In genomic region chr10:86359699-86360098, GRCm38 (mm10) we compare ENCODE assay signal across 10 mouse cellular contexts. TPM values are rescaled to one million over a fixed set of nuclear protein-coding genes. Genes with fewer than 3 reads are reported as not detected.
DNase-seq lines count a peak whose midpoint lies in the region; ATAC-seq and TF ChIP-seq lines count a peak whose summit lies in the region.
"Had no signal": no experiment of that assay in that cellular context is flagged by ENCODE, and none has a peak within 500 bp of the region (broad histone marks: within the 10 kb centered on the region; RNA-seq: fewer than 3 reads in every experiment).

No protein-coding gene starts in this region.

- peaks cover 21% of the 10 kb centered on the region for H3K4me1 ChIP-seq in heart, embryonic 12.5 days (replicated peaks)
- peaks cover 11% of the 10 kb centered on the region; the same call in 1 of the 2 replicates for H3K4me1 ChIP-seq in cerebellum, adult 2 months (ENCODE audit: control insufficient read depth, insufficient read depth, low read length)
- peaks cover 20% of the 10 kb centered on the region for H3K4me1 ChIP-seq in limb, embryonic 12.5 days (replicated peaks)
- H3K4me1 ChIP-seq: midbrain, embryonic 12.5 days had no signal

- no peak overlapping the region for H3K9ac ChIP-seq in heart, embryonic 12.5 days
- no peak overlapping the region for H3K9ac ChIP-seq in limb, embryonic 12.5 days (replicated peaks)
- H3K9ac ChIP-seq: midbrain, embryonic 12.5 days had no signal

- TF ChIP-seq POLR2A in cerebellum, adult 2 months (IDR thresholded peaks at IDR 0.05; ENCODE audit: borderline replicate concordance, insufficient read depth, low read length): no peak

- ATAC-seq in heart, embryonic 12.5 days (ENCODE audit: insufficient number of reproducible peaks, low FRiP score): 0 out of 2 replicates have a peak, but pooled peaks have one; percentile 16
- no peak for ATAC-seq in limb, embryonic 12.5 days (ENCODE audit: insufficient number of reproducible peaks, insufficient read depth, low FRiP score, low TSS enrichment, low read depth)
- ATAC-seq in megakaryocyte-erythroid progenitor cell, adult 5-6 weeks (replicated peaks; ENCODE audit: low FRiP score, low TSS enrichment, poor library complexity, severe bottlenecking): no peak

- no peaks in the 10 kb centered on the region; the same call in 1 of the 2 replicates for H3K27me3 ChIP-seq in heart, embryonic 12.5 days (replicated peaks)
- H3K27me3 ChIP-seq in cerebellum, adult 2 months (ENCODE audit: control insufficient read depth, insufficient read depth, low read length): no peaks in the 10 kb centered on the region
- no peaks in the 10 kb centered on the region; the same call in 1 of the 2 replicates for H3K27me3 ChIP-seq in limb, embryonic 12.5 days
- H3K27me3 ChIP-seq: midbrain, embryonic 12.5 days had no signal

- H3K27ac ChIP-seq in heart, embryonic 12.5 days (ENCODE audit: poor library complexity, severe bottlenecking): no peak overlapping the region
- H3K27ac ChIP-seq in cerebellum, adult 2 months (ENCODE audit: insufficient read depth, low read length): no peak overlapping the region; the same call in 1 of the 2 replicates
- peak overlapping the region; percentile 37; the same call in 1 of the 2 replicates for H3K27ac ChIP-seq in limb, embryonic 12.5 days
- H3K27ac ChIP-seq: midbrain, embryonic 12.5 days had no signal

- no peak for DNase-seq in heart, postnatal 4 days
- peak; percentile 42 for DNase-seq in lung, postnatal 10 days
- DNase-seq in lung, postnatal 36 days: no peak
- DNase-seq in cerebellum, adult 2 months: peak; percentile 71 to 88
- DNase-seq in embryo, embryonic 10.5 days (ENCODE audit: low spot score): no peak
- DNase-seq: adrenal gland, adult 8-10 months had no signal

- H3K4me2 ChIP-seq in heart, embryonic 12.5 days: no peak overlapping the region
- H3K4me2 ChIP-seq in limb, embryonic 12.5 days: no peak overlapping the region
- H3K4me2 ChIP-seq: midbrain, embryonic 12.5 days had no signal

- no peaks in the 10 kb centered on the region for H3K36me3 ChIP-seq in heart, embryonic 12.5 days
- H3K36me3 ChIP-seq in limb, embryonic 12.5 days: no peaks in the 10 kb centered on the region
- H3K36me3 ChIP-seq: midbrain, embryonic 12.5 days had no signal

- H3K9me3 ChIP-seq in heart, embryonic 12.5 days (replicated peaks): no peaks in the 10 kb centered on the region
- H3K9me3 ChIP-seq in limb, embryonic 12.5 days: no peaks in the 10 kb centered on the region
- H3K9me3 ChIP-seq: midbrain, embryonic 12.5 days had no signal

- no peak for TF ChIP-seq CTCF in cerebellum, adult 2 months (IDR thresholded peaks at IDR 0.05; ENCODE audit: borderline replicate concordance, insufficient read depth, low read depth, low read length)

- H3K4me3 ChIP-seq in heart, embryonic 12.5 days: no peak overlapping the region
- H3K4me3 ChIP-seq in cerebellum, adult 2 months (replicated peaks; ENCODE audit: insufficient read depth, low read depth, low read length): no peak overlapping the region
- H3K4me3 ChIP-seq in limb, embryonic 12.5 days (replicated peaks): no peak overlapping the region
- H3K4me3 ChIP-seq: midbrain, embryonic 12.5 days had no signal

- WGBS in heart, embryonic 12.5 days: 54% methylated on average over 4 of the region's 4 CpGs
- 11% methylated on average over 4 of the region's 4 CpGs for WGBS in cerebellum, adult 2 months
- 15% methylated on average over 4 of the region's 4 CpGs for WGBS in limb, embryonic 12.5 days

RNA-seq across cellular contexts. Expression of gene Timp3, which starts 59.5 kb away (rescaled TPM):
- polyA plus RNA-seq in heart, embryonic 12.5 days (2016; fragmentation: Nextera tagmentation; extraction: Ambion mirVana): 70.8 and 71.5 TPM in 2 replicates
- 100 to 1,000 TPM; 139 to 143 TPM for total RNA-seq in heart, postnatal 4 days (2021)
- 47.7 and 48.9 TPM in 2 replicates for polyA plus RNA-seq in cerebellum, adult 2 months (2012; rRNA removed)
- polyA plus RNA-seq in limb, embryonic 12.5 days (2016; fragmentation: Nextera tagmentation; extraction: Ambion mirVana): 66.3 and 69.4 TPM in 2 replicates
- total RNA-seq in megakaryocyte-erythroid progenitor cell, adult 5-6 weeks (2014; fragmentation: Nextera tagmentation): 1.6 TPM in 1 of 2 replicates, not detected in the other
- 2.4 and 2.7 TPM in 2 replicates for total RNA-seq in megakaryocyte-erythroid progenitor cell, adult 5-6 weeks (2017)

Comparison
In these comparisons a context has a peak if more than half of its experiments do, and no peak if none do; other contexts are left out.
1. DNase-seq: peak in lung, postnatal 10 days (single experiment) and cerebellum, adult 2 months (2 of 2); none in heart, postnatal 4 days (single experiment), lung, postnatal 36 days (single experiment) and embryo, embryonic 10.5 days (single experiment).